In the genomic region with DNA sequence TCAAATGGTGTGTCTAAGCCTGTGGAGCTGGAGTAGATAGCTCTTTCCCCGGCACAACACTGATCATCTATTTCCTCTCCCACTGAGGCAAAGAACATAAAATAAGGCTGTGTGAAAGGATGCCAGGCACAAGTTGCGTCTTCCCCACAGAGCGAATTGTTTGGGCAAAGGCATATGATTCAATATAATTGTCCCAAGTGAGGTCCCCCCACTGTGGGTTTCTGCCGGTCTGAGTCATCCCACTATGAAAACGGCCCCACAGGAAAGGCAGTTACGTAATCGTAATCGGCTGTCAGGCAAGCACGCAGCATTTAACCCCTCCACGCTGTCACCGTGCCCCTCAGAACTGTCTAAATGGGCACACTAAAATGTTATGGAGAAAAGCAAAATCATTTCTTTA, we compare ENCODE assay signal across 14 mouse cellular contexts. TPM values are rescaled to one million over a fixed set of nuclear protein-coding genes. Genes with fewer than 3 reads are reported as not detected.
DNase-seq lines count a peak whose midpoint lies in the region; ATAC-seq and TF ChIP-seq lines count a peak whose summit lies in the region.
"Had no signal": no experiment of that assay in that cellular context is flagged by ENCODE, and none has a peak within 500 bp of the region (broad histone marks: within the 10 kb centered on the region; RNA-seq: fewer than 3 reads in every experiment).

No protein-coding gene starts in this region.

- no peak overlapping the region for H3K4me3 ChIP-seq in hindbrain, embryonic 12.5 days
- H3K4me3 ChIP-seq in hindbrain, embryonic 11.5 days (ENCODE audit: low read depth, low read length) = no peak overlapping the region
- H3K4me3 ChIP-seq in hindbrain, embryonic 15.5 days = no peak overlapping the region
- H3K4me3 ChIP-seq in myocyte = no peak overlapping the region
- H3K4me3 ChIP-seq: limb, embryonic 10.5 days had no signal

- ATAC-seq in hindbrain, embryonic 12.5 days (ENCODE audit: low FRiP score) = no peak; the same call in 1 of the 2 replicates
- ATAC-seq in hindbrain, embryonic 11.5 days (ENCODE audit: low FRiP score) = no peak
- ATAC-seq in Patski = peak; percentile 14
- no peak for ATAC-seq in hindbrain, embryonic 15.5 days (ENCODE audit: low FRiP score, low read depth)
- no peak for ATAC-seq in inflammation-experienced regulatory T-cells, adult 6 months
- ATAC-seq: CD4-positive, CD25-positive, alpha-beta regulatory T cell, adult 4 months had no signal

- no peaks in the 10 kb centered on the region for H3K9me3 ChIP-seq in hindbrain, embryonic 12.5 days (replicated peaks)
- H3K9me3 ChIP-seq in hindbrain, embryonic 11.5 days (ENCODE audit: control insufficient read depth, low read length) = no peaks in the 10 kb centered on the region
- H3K9me3 ChIP-seq in hindbrain, embryonic 15.5 days = no peaks in the 10 kb centered on the region
- H3K9me3 ChIP-seq: limb, embryonic 10.5 days had no signal

- intact Hi-C loops in left cerebral cortex, postnatal 36 days (cut with DNase I) = no loop called here

- H3ac ChIP-seq in myocyte (ENCODE audit: control insufficient read depth, insufficient read length) = no peak overlapping the region

- TF ChIP-seq CTCF in Patski (IDR thresholded peaks at IDR 0.05) = no peak

- DNase-seq in hindbrain, embryonic 11.5 days (ENCODE audit: low spot score) = no peak
- no peak for DNase-seq in Patski (ENCODE audit: low read depth, low spot score)
- no peak for DNase-seq in left cerebral cortex, postnatal 36 days (ENCODE audit: low spot score in 2 of 2)
- DNase-seq in layer of hippocampus, adult 11-12 months (ENCODE audit: low spot score) = no peak
- DNase-seq: cerebellum, postnatal 14 days; heart, adult 18-20 months; lung, postnatal 4 days; thymus, adult 2 months had no signal

- 0 out of 2 replicates have a peak overlapping the region, but pooled peaks have one; percentile 7 for H3K27ac ChIP-seq in hindbrain, embryonic 12.5 days
- no peak overlapping the region for H3K27ac ChIP-seq in hindbrain, embryonic 11.5 days (ENCODE audit: low read depth, low read length)
- H3K27ac ChIP-seq in hindbrain, embryonic 15.5 days (replicated peaks) = no peak overlapping the region
- H3K27ac ChIP-seq: limb, embryonic 10.5 days had no signal

- TF ChIP-seq POLR2A in myocyte (IDR thresholded peaks at IDR 0.05; ENCODE audit: insufficient read length, low read depth) = no peak

- peaks cover 50% of the 10 kb centered on the region for H3K27me3 ChIP-seq in hindbrain, embryonic 12.5 days
- peaks cover 5% of the 10 kb centered on the region; the same call in 1 of the 2 replicates for H3K27me3 ChIP-seq in hindbrain, embryonic 11.5 days (ENCODE audit: control insufficient read depth, insufficient read depth, low read length)
- H3K27me3 ChIP-seq in Patski (peaks cover 13% of the 10 kb centered on the region), myocyte (ENCODE audit: control insufficient read depth, insufficient read depth, insufficient read length) (no peaks in the 10 kb centered on the region)
- peaks cover 26% of the 10 kb centered on the region for H3K27me3 ChIP-seq in hindbrain, embryonic 15.5 days

- H3K4me1 ChIP-seq in hindbrain, embryonic 12.5 days = peaks cover 40% of the 10 kb centered on the region
- H3K4me1 ChIP-seq in hindbrain, embryonic 11.5 days (replicated peaks; ENCODE audit: control insufficient read depth, insufficient read depth, low read length) = 0 out of 2 replicates have a peak, but pooled peaks cover 4% of the 10 kb centered on the region
- H3K4me1 ChIP-seq in hindbrain, embryonic 15.5 days (replicated peaks) = peaks cover 48% of the 10 kb centered on the region

- no peak overlapping the region for H3K9ac ChIP-seq in hindbrain, embryonic 12.5 days
- no peak overlapping the region for H3K9ac ChIP-seq in hindbrain, embryonic 11.5 days (ENCODE audit: low read depth, low read length)
- no peak overlapping the region for H3K9ac ChIP-seq in hindbrain, embryonic 15.5 days

- POLR2A ChIA-PET in Patski (lab: Charles Lee) = no interaction called here

- no peaks in the 10 kb centered on the region for H3K79me2 ChIP-seq in myocyte (ENCODE audit: control insufficient read depth, insufficient read depth)

- CTCF ChIA-PET in Patski (lab: Charles Lee) = no interaction called here

- no peaks in the 10 kb centered on the region for H3K36me3 ChIP-seq in hindbrain, embryonic 12.5 days
- no peaks in the 10 kb centered on the region for H3K36me3 ChIP-seq in hindbrain, embryonic 11.5 days (ENCODE audit: control insufficient read depth, insufficient read depth, low read length)
- no peaks in the 10 kb centered on the region for H3K36me3 ChIP-seq in hindbrain, embryonic 15.5 days
- H3K36me3 ChIP-seq in myocyte (ENCODE audit: control insufficient read depth, insufficient read depth) = no peaks in the 10 kb centered on the region
- H3K36me3 ChIP-seq: limb, embryonic 10.5 days had no signal

- no peak overlapping the region; the same call in 1 of the 2 replicates for H3K4me2 ChIP-seq in hindbrain, embryonic 12.5 days (replicated peaks)
- no peak overlapping the region for H3K4me2 ChIP-seq in hindbrain, embryonic 11.5 days (replicated peaks; ENCODE audit: low read depth, low read length)
- peak overlapping the region; percentile 22; the same call in 1 of the 2 replicates for H3K4me2 ChIP-seq in hindbrain, embryonic 15.5 days
- peak overlapping the region; percentile 46 for H3K4me2 ChIP-seq in myocyte (ENCODE audit: low read depth)

- in situ Hi-C loops in Patski (cut with MboI; ENCODE audit: low pct_unique_long_range_greater_than_20kb) = loop anchor here (10.0 kb wide), 1 partner anchor 175 kb away; no protein-coding TSS in a partner anchor

- WGBS in hindbrain, embryonic 12.5 days = 43% methylated on average over 11 of the region's 11 CpGs
- WGBS in hindbrain, embryonic 11.5 days = 43% methylated on average over 11 of the region's 11 CpGs
- 25% methylated on average over 11 of the region's 11 CpGs for WGBS in hindbrain, embryonic 15.5 days

TF ChIP-seq in myocyte, 11 proteins besides CTCF, POLR2A, EP300 and RAD21:
- TF ChIP-seq CEBPB (IDR thresholded peaks at IDR 0.05; ENCODE audit: insufficient read depth, poor library complexity, severe bottlenecking) (peak; percentile 62), MYOG (IDR thresholded peaks at IDR 0.05; ENCODE audit: control insufficient read depth in 1 of 3, insufficient read depth in 1 of 3, insufficient read length in 2 of 3, low read depth in 2 of 3) (no peak)

RNA-seq across cellular contexts. Expression of gene Cdca7l, which starts 6.0 kb away (rescaled TPM):
- polyA plus RNA-seq in hindbrain, embryonic 12.5 days (2016; fragmentation: Nextera tagmentation; extraction: Ambion mirVana) = 16.2 and 20.2 TPM in 2 replicates
- polyA plus RNA-seq in hindbrain, embryonic 11.5 days (2014; fragmentation: Nextera tagmentation; extraction: Ambion mirVana) = 24.6 and 25.8 TPM in 2 replicates
- 21.9 TPM for polyA plus RNA-seq in Patski (2021)
- polyA plus RNA-seq in hindbrain, embryonic 15.5 days (2015; fragmentation: Nextera tagmentation; extraction: Ambion mirVana) = 5.9 and 7.0 TPM in 2 replicates
- polyA plus RNA-seq in myocyte (2012; fragmentation: generic; extraction: Trizol) = 8.3 TPM
- total RNA-seq in left cerebral cortex, postnatal 36 days (2021) = 1 to 10 TPM in 1 of 2 experiments, under 1 TPM in 1; 0.49 to 1.7 TPM
- 10 to 100 TPM; 28.1 to 33.1 (median 30.8) TPM for polyA plus RNA-seq in inflammation-experienced regulatory T-cells, adult 6 months (2017; shearing (Covaris generic))

Comparison
In these comparisons a context has a peak if more than half of its experiments do, and no peak if none do; other contexts are left out.
1. H3K4me2 ChIP-seq: peak in hindbrain, embryonic 15.5 days (single experiment) and myocyte (single experiment); none in hindbrain, embryonic 12.5 days (single experiment) and hindbrain, embryonic 11.5 days (single experiment).